Mouse (Mus musculus): Measurements from ENCODE around the gene Echdc3.

GRCm38 (mm10) chr2:6164606-6165290, 48.1 kb downstream of the Echdc3 start:
- no peak for TF ChIP-seq CTCF (IDR thresholded peaks at IDR 0.05)
- no peak for TF ChIP-seq EP300 (IDR thresholded peaks at IDR 0.05)
